Mouse (Mus musculus) liver, embryonic 12.5 days (tissue): Measurements from ENCODE around the gene Dvl2. TPM values are rescaled to one million over a fixed set of nuclear protein-coding genes. Genes with fewer than 3 reads are reported as not detected.
A peak's percentile ranks its signal among the peaks of the same experiment; 100 is the strongest.

Experiments used
- ATAC-seq: fragments of 200-750 bp; cut with Nextera tagmentation; 2 replicates; pipeline ENCODE4 v1.8.0; 2017; ENCODE audit warnings: moderate number of reproducible peaks, mild to moderate bottlenecking, moderate library complexity
- H3K27ac ChIP-seq: fragments of 300-500 bp; sonication (generic); 2 replicates; pipeline ENCODE4 v1.5.1; 2016; ENCODE audit warnings: mild to moderate bottlenecking
- H3K27me3 ChIP-seq: fragments of 300-500 bp; sonication (generic); replicated peaks from 2 replicates; pipeline ENCODE4 v1.6.1; 2016; ENCODE audit warnings: mild to moderate bottlenecking, moderate library complexity
- H3K36me3 ChIP-seq: fragments of 300-500 bp; sonication (generic); 2 replicates; pipeline ENCODE4 v1.6.1; 2016; ENCODE audit warnings: mild to moderate bottlenecking, moderate library complexity
- H3K4me1 ChIP-seq: fragments of 300-500 bp; sonication (generic); 2 replicates; pipeline ENCODE4 v1.6.1; 2016
- H3K4me2 ChIP-seq: fragments of 300-500 bp; sonication (generic); 2 replicates; pipeline ENCODE4 v1.6.1; 2016; ENCODE audit warnings: mild to moderate bottlenecking, moderate library complexity
- H3K4me3 ChIP-seq: fragments of 300-500 bp; sonication (generic); 2 replicates; pipeline ENCODE4 v1.5.1; 2016; ENCODE audit warnings: mild to moderate bottlenecking, moderate library complexity
- H3K9ac ChIP-seq: fragments of 300-500 bp; sonication (generic); 2 replicates; pipeline ENCODE4 v1.6.1; 2016; ENCODE audit warnings: mild to moderate bottlenecking, moderate library complexity
- H3K9me3 ChIP-seq: fragments of 300-500 bp; sonication (generic); replicated peaks from 2 replicates; pipeline ENCODE4 v1.6.1; 2016; ENCODE audit warnings: mild to moderate bottlenecking, moderate library complexity
- WGBS: fragments of 180-500 bp; shearing (Covaris S2); methylation state at CpG from one replicate; pipeline ENCODE4 v1.1.7; 2016; ENCODE audit not compliant: insufficient replicate concordance; 5-methylcytosine and 5-hydroxymethylcytosine counted together
- polyA plus RNA-seq: library from polyadenylated mRNA; unstranded; fragments of >200 nt; fragmentation: Nextera tagmentation; extraction: Ambion mirVana; gene quantifications from 2 replicates; pipeline ENCODE4 v1.2.1, GENCODE M21; 2016

Dvl2 gene
- polyA plus RNA-seq, 1 experiment from 2014 or later = 13.4 TPM

DNA sequence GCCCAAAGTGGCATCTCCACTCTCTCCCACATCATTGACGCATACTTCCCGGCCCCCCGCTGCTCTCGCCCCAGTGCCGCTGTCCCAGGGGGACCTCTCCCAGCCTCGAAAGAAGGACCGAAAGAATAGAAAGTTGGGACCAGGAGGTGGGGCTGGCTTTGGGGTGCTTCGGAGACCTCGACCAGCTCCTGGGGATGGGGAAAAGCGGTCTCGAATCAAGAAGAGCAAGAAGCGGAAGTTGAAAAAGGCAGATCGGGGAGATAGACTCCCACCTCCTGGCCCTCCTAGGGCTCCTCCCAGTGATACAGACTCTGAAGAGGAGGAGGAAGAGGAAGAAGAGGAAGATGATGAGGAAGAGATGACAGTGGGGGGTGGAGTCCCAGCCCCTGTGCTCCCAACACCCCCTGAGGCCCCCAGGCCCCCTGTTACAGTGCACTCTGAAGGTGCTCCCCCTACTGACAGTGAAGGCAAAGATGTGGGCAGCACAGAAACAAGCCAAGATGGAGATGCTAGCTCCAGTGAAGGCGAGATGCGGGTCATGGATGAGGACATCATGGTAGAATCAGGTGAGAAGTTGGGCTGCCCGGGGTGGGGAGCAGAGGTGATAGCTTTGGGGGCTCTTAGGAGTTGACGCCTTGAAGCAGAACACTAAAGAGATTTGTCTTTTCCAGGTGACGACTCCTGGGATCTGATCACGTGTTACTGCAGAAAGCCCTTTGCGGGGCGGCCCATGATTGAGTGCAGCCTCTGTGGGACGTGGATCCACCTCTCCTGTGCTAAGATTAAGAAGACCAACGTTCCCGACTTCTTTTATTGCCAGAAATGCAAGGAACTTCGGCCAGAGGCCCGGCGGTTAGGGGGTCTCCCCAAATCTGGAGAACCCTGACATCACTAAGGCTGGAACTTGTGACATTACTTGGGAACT, 1.6 kb upstream of the Dvl2 start:
- peaks cover 71% of the 10 kb centered on the region for H3K4me1 ChIP-seq
- 86% methylated on average over 27 of the region's 27 CpGs for WGBS
- H3K9me3 ChIP-seq = no peaks in the 10 kb centered on the region
- H3K27ac ChIP-seq = peak overlapping the region; percentile 97
- H3K4me2 ChIP-seq = peak overlapping the region; percentile 88; the same call in 1 of the 2 replicates
- H3K9ac ChIP-seq = no peak overlapping the region
- ATAC-seq = no peak
- H3K4me3 ChIP-seq = no peak overlapping the region
- H3K27me3 ChIP-seq = no peaks in the 10 kb centered on the region
- H3K36me3 ChIP-seq = peaks cover 39% of the 10 kb centered on the region

DNA sequence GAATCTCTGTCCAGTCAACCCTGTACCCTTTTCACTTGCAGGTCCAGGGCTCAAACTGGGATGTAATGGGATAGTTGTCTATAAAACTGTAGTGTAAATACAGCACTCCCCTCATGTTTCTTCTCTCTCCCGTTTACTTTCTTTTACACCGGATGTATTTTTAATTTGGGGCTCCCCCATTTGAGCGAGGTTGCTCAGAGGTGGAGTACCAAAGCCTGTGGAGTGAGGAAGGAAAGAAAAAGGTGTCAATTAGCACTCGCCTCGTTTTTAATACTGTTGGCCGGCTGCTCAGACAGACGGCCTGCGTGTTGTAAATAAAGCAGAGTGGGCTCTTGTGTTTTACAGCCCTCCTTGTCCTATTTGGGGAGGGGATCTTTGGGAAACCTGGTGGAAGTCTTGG, 729 bp upstream of the Dvl2 start:
- Histone ChIP-seq H3K4me3 (peak overlapping the region; percentile 73; the same call in 1 of the 2 replicates), H3K9me3 (no peaks in the 10 kb centered on the region), H3K9ac (no peak overlapping the region), H3K4me2 (peak overlapping the region; percentile 97), H3K27me3 (no peaks in the 10 kb centered on the region), H3K4me1 (peaks cover 67% of the 10 kb centered on the region), H3K36me3 (peaks cover 33% of the 10 kb centered on the region), H3K27ac (peak overlapping the region; percentile 87)
- no peak for ATAC-seq
- 88% methylated on average over 8 of the region's 8 CpGs for WGBS

GRCm38 (mm10) chr11:70001159-70001558, 764 bp downstream of the Dvl2 start:
- Histone ChIP-seq H3K4me1 (peaks cover 62% of the 10 kb centered on the region), H3K36me3 (peaks cover 45% of the 10 kb centered on the region)

GRCm38 (mm10) chr11:70001865-70002264, 1.5 kb downstream of the Dvl2 start:
- Histone ChIP-seq H3K9me3 (no peaks in the 10 kb centered on the region), H3K36me3 (peaks cover 52% of the 10 kb centered on the region), H3K27ac (no peak overlapping the region), H3K27me3 (no peaks in the 10 kb centered on the region), H3K4me1 (peaks cover 61% of the 10 kb centered on the region), H3K4me3 (0 out of 2 replicates have a peak overlapping the region, but pooled peaks have one; percentile 73), H3K4me2 (peak overlapping the region; percentile 97), H3K9ac (no peak overlapping the region)
- no peak for ATAC-seq

More at GRCm38 (mm10) chr11:70001159-70001558, 764 bp downstream of the Dvl2 start:
- Histone ChIP-seq H3K9me3 (no peaks in the 10 kb centered on the region), H3K4me2 (peak overlapping the region; percentile 97), H3K9ac (peak overlapping the region; percentile 84), H3K4me3 (peak overlapping the region; percentile 73), H3K27ac (peak overlapping the region; percentile 87; the same call in 1 of the 2 replicates), H3K27me3 (no peaks in the 10 kb centered on the region)
- ATAC-seq = no peak
- WGBS = 10% methylated on average over 8 of the region's 8 CpGs

DNA sequence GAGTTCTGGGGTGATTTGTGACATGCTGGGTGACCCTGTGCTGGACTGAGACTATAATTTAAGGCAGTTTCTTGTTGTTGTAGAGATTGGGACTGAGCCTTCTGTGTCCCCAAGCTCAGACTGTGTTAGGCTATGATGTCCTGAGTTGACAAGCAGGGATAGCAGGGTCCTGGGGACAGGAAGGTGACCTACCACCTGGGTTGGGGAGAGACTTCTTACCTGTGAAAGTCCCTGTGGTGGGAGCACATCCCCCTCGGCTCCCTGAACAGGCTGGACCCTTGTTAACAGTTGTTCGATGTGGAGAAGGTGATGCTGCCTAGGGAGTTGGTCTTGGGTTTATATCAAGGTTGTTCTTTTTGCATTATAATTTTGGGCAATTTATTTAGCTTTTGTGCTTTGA, 2.1 kb downstream of the Dvl2 start:
- Histone ChIP-seq H3K4me2 (peak overlapping the region; percentile 97; the same call in 1 of the 2 replicates), H3K9me3 (no peaks in the 10 kb centered on the region), H3K36me3 (peaks cover 58% of the 10 kb centered on the region), H3K27ac (no peak overlapping the region), H3K9ac (no peak overlapping the region), H3K27me3 (no peaks in the 10 kb centered on the region), H3K4me3 (no peak overlapping the region), H3K4me1 (peaks cover 55% of the 10 kb centered on the region)
- WGBS = 70% methylated on average over 2 of the region's 2 CpGs
- ATAC-seq = no peak

DNA sequence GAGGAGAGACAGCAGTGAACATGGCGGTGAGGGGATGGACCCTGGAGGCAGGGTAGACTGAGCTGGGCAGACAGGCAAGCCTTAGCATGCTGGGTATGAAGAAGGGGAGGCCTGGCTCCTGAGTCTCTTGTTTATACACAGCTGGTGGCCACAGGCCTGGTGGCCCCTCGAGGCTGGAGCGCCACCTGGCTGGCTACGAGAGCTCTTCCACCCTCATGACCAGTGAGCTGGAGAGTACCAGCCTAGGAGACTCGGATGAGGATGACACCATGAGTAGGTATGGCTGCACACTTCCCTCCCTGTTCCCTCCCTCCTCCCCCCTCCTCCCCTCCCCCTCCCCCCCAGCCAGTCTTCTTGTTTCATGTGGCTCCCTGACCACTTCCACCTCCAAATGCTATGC, 5.1 kb downstream of the Dvl2 start:
- Histone ChIP-seq H3K4me3 (no peak overlapping the region), H3K4me1 (peaks cover 27% of the 10 kb centered on the region), H3K27me3 (no peaks in the 10 kb centered on the region), H3K36me3 (peaks cover 60% of the 10 kb centered on the region), H3K9ac (no peak overlapping the region), H3K4me2 (no peak overlapping the region), H3K9me3 (no peaks in the 10 kb centered on the region), H3K27ac (no peak overlapping the region)
- ATAC-seq = no peak
- WGBS = 72% methylated on average over 5 of the region's 5 CpGs

DNA sequence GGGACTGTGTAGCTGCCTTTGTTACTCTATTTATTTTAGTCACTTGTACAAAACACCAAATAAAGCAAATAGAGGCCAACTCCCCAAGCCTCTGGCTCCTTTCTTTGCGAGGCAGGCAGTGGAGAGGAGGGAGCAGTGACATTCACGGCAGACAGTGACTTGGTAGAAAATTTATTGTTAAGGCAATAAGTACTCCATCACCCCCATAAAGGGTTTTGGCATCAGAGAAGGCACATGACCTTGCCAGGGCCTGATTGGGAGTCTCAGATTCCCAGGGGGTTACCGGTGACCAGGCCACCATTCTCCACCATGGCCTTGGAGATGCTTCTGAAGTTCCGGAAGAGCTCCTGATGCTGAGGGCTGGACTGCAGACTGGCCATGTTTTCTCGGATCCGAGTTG, 9.6 kb downstream of the Dvl2 start:
- Histone ChIP-seq H3K9me3 (no peaks in the 10 kb centered on the region), H3K27ac (no peak overlapping the region), H3K4me1 (peaks cover 13% of the 10 kb centered on the region), H3K36me3 (peaks cover 90% of the 10 kb centered on the region), H3K9ac (no peak overlapping the region), H3K4me3 (no peak overlapping the region), H3K27me3 (no peaks in the 10 kb centered on the region), H3K4me2 (no peak overlapping the region)
- ATAC-seq = no peak
- 82% methylated on average over 6 of the region's 6 CpGs for WGBS

GRCm38 (mm10) chr11:70010548-70010947, 10.2 kb downstream of the Dvl2 start:
- no peaks in the 10 kb centered on the region for H3K9me3 ChIP-seq
- ATAC-seq = no peak
- peaks cover 16% of the 10 kb centered on the region for H3K4me1 ChIP-seq
- no peak overlapping the region for H3K9ac ChIP-seq
- WGBS = 79% methylated on average over 12 of the region's 12 CpGs
- H3K27me3 ChIP-seq = no peaks in the 10 kb centered on the region
- H3K4me3 ChIP-seq = no peak overlapping the region
- no peak overlapping the region for H3K27ac ChIP-seq
- H3K4me2 ChIP-seq = no peak overlapping the region
- H3K36me3 ChIP-seq = peaks cover 85% of the 10 kb centered on the region

DNA sequence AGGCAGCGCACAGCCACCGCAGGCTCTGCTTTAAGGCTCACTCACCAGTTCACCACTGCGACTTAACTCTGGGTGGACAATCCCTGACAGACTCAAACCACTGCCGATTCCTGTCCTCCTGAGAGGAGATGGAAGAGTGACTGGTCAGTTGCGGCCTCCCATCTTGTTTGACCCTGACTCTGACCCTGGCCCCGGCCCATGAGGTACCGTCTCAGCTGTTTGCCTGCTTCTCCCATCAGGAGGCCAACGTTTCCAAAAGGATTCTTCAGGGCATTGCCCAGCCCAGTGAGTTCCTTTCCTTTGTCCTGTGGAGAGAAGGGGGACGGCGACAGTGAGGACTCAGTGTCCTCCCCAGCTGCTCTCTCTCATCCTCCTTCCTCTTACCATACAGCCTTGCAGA, 10.6 kb downstream of the Dvl2 start:
- H3K36me3 ChIP-seq = peaks cover 81% of the 10 kb centered on the region
- no peak overlapping the region for H3K4me2 ChIP-seq
- 89% methylated on average over 10 of the region's 10 CpGs for WGBS
- H3K4me1 ChIP-seq = peaks cover 20% of the 10 kb centered on the region
- no peak overlapping the region for H3K4me3 ChIP-seq
- no peak overlapping the region for H3K9ac ChIP-seq
- ATAC-seq = no peak
- H3K27ac ChIP-seq = no peak overlapping the region
- H3K9me3 ChIP-seq = no peaks in the 10 kb centered on the region
- H3K27me3 ChIP-seq = no peaks in the 10 kb centered on the region

DNA sequence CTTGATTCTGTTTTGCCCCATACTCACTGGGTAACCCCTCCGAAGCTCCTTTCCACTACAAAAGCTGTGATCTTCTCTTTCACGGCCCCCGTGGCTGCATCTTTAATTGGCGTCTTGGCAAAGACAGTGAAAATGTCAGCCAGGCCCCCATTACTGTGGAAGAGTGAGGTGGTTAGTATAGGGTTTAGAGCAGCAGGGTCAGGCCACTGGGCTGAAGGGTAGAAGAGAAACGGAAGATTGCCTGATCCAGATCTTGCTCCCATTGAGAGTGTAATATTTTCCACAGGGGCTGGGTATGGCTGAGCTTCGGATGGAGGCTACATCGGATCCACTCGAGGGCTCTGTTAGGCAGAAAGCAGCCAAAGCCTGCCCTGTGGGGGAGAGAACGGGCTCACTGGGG, 12.5 kb downstream of the Dvl2 start:
- ATAC-seq = no peak
- Histone ChIP-seq H3K36me3 (peaks cover 61% of the 10 kb centered on the region), H3K4me1 (peaks cover 31% of the 10 kb centered on the region), H3K27me3 (no peaks in the 10 kb centered on the region), H3K27ac (no peak overlapping the region), H3K4me3 (no peak overlapping the region), H3K4me2 (no peak overlapping the region), H3K9ac (no peak overlapping the region), H3K9me3 (no peaks in the 10 kb centered on the region)
- 84% methylated on average over 9 of the region's 9 CpGs for WGBS

DNA sequence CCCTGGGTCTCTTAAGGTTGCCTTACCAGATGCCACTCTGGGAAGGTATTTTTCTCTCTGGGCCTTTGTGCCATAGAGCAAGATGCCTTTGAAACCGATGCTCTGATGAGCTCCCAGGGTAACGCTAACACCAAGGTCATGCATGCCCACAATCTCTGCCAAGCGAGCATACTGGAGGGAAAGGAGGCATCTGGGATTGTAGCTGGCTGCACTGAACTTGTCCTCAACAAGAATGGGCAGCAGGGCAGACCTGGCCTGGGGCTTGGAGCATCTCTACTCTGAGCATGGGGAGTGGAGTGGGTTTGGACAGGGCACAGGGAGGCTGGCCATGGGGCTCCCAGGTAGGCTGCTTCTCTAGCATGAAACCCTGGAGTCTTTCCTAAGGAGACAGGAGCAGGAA, 13.0 kb downstream of the Dvl2 start:
- H3K9me3 ChIP-seq = no peaks in the 10 kb centered on the region
- peaks cover 36% of the 10 kb centered on the region for H3K4me1 ChIP-seq
- no peak overlapping the region for H3K4me2 ChIP-seq
- no peak overlapping the region for H3K27ac ChIP-seq
- 81% methylated on average over 3 of the region's 3 CpGs for WGBS
- H3K36me3 ChIP-seq = peaks cover 56% of the 10 kb centered on the region
- H3K27me3 ChIP-seq = no peaks in the 10 kb centered on the region
- H3K9ac ChIP-seq = no peak overlapping the region
- no peak overlapping the region for H3K4me3 ChIP-seq
- ATAC-seq = no peak

- Histone ChIP-seq H3K9me3 (no peaks in the 10 kb centered on the region), H3K36me3 (peaks cover 50% of the 10 kb centered on the region), H3K4me1 (peaks cover 42% of the 10 kb centered on the region), H3K4me3 (peak overlapping the region; percentile 68; the same call in 1 of the 2 replicates), H3K9ac (peak overlapping the region; percentile 82), H3K27ac (no peak overlapping the region), H3K27me3 (no peaks in the 10 kb centered on the region), H3K4me2 (peak overlapping the region; percentile 84)
- WGBS = 62% methylated on average over 5 of the region's 5 CpGs
- no peak for ATAC-seq
Observed at GRCm38 (mm10) chr11:70014051-70014450, 13.7 kb downstream of the Dvl2 start.
